Mouse (Mus musculus): ENCODE measurements at regions not wholly inside any gene's neighbourhood (a gene's known extent, or its start where the extent isn't known, plus 50 kb on each side); places are given as distances from the start of the nearest gene placed in this dataset.

DNA sequence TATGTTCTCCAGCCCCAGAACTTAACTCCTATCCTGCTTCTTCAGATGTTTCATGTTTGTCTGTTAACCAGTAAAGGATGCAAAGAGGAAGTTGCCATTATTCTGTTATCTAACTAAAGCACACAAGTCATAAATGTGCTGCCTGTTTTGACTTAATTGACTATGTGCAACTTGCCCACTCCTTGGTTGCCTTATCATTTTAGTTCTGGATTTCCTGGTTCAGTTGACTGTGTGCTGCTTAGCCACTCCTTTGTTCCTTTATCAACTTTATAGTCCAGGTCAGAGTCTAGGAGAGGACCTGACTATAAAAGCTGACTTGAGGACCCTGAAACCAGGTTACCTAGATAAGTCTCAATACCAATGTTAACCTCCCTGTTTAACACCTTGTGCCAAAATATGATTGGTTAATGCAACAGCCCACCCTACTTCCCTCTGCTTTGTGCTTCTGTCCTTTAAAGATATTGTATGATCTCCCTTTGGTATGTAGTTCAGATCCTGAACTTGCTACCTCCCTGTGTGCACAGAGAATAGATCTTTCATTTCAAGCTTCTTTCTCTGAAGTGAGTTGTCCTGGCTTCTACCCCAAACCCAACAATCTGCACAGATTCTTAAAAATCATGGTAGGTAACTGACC lies 721.2 kb upstream of the Lcorl start:
- no peak for DNase-seq

DNA sequence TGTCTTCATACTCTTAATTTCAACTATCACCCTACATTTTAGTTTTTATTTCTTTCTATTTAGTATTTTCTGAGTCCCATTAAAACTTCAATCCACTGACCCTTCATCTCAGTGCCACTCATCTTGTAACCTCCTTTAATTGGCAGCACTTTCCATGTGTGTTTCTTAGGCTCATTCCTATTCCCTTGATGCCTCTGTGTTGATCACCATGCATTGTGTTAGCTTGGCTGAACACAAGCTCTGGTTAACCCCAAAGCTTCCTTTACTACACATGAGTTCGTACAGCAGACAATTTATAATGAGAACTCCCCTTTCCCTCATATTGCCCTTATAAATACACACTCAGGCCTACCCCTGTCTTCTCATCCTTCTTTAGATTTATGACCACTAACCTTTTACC lies 716.5 kb upstream of the Lcorl start:
- DNase-seq: no peak

DNA sequence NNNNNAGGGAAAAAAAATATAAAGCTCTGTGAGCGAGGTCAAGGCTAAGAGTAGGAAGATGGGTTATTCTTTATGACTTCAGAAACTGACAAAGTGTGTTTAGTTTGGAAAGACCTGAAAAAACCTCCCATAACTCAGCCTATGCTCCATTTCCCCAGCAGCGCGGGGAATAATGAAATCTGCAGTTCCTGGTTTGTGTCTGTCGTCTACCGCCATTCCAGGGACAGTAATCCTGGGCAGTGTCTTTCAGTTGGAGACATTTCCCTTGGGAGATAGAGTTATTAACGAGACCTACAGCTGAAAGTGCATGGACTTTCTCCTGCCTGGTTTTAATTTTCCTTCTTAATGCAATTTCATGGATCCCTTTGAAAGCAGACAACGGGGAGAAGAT lies 715.9 kb upstream of the Lcorl start:
- DNase-seq: peak; percentile 8 to 17

DNA sequence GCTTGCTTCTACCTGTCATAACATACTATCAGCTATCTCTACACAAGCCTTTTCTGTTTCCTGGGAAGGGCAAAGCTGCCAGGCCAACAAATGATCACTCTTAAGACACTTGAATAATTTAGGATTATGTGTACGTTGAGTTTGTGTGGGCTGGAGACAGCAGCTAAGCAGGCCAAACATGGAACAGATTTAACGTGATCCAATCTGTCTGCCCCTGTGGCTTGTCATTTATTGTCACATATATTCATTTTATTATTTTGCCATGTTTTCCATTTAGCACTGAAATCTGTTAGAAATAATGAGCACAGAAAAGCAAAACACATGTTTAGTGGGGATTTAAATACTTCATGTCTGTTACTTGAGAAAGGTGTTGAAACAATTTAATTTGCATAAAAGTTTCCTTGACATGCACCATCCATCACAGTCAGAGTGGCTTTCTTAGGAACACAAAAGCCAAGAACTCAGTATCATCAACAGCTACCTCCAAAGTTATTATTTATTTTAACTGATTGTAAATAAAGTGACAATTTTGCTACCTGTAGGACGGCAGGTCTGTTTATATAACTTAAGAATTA lies 699.4 kb upstream of the Lcorl start:
- no peak for DNase-seq

DNA sequence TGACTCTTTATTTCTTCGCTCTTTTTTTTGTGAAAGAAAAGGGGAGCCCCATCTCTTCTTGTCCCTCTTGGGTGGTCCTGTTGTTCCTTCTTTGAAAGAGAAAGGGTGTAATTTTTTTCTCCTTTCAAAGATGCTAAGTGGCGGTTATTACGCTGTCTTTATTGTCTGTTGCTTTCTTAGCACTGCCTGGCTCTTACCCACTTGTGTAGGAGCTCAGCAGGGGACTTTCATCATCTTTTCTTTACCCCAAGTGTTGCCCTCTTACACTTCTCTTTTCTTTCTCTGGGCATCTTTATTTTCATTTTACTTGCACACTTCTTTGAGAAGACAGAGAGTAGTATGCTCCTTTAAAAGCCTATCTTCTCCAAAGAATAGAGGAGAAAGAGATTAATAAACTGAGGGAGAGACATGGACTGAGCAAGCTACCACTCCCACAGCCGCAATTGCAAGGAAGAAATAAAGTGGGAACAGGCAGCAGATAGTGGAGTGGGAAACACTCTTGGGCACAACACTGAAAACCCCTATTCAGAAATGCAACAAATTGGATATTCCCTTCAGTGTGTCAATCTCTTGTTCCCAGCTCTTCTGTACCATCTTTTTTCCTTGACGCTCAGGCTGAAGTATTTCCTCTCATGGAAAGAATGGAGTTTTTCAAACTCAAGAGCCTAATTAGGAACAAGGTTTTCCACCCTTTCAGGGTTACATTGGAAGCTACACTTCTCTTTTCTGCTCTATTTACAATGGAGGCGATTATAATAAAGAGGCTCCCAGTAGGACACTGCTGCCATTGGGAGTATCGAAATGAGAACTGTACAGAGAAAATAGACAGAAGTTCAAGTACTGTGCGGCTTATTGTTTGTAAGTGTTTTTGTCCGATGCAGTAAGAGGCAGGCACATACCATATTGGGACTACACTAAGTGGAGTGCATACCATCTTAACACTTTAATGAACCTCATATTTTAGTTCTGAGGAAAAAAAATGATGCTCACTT lies 684.2 kb upstream of the Lcorl start:
- DNase-seq: no peak

Data from cerebellum, postnatal 10 days (tissue).